In genomic region chr7:144838522-144839503, GRCm38 (mm10) we compare ENCODE assay signal across 9 mouse cellular contexts. TPM values are rescaled to one million over a fixed set of nuclear protein-coding genes. Genes with fewer than 3 reads are reported as not detected.
DNase-seq lines count a peak whose midpoint lies in the region; ATAC-seq and TF ChIP-seq lines count a peak whose summit lies in the region.
"Had no signal": no experiment of that assay in that cellular context is flagged by ENCODE, and none has a peak within 500 bp of the region (broad histone marks: within the 10 kb centered on the region; RNA-seq: fewer than 3 reads in every experiment).

No protein-coding gene starts in this region.

- DNase-seq in cerebellum, postnatal 14 days, result peak; percentile 22 to 33
- no peak for DNase-seq in cerebellum, postnatal 36 days
- DNase-seq in lung, postnatal 0 days (ENCODE audit: low spot score), result no peak
- no peak for DNase-seq in lung, postnatal 25 days (ENCODE audit: low spot score)
- peak; percentile 34 for DNase-seq in hindbrain, postnatal 0 days (ENCODE audit: low spot score)
- DNase-seq in midbrain, postnatal 0 days (ENCODE audit: low spot score), result peak; percentile 5
- DNase-seq in gastrocnemius, adult 18-20 months (ENCODE audit: low spot score), result no peak

- no peaks in the 10 kb centered on the region for H3K36me3 ChIP-seq in lung, postnatal 0 days (ENCODE audit: insufficient read depth, low read length)
- no peaks in the 10 kb centered on the region for H3K36me3 ChIP-seq in hindbrain, postnatal 0 days (ENCODE audit: insufficient read depth, low read length)
- no peaks in the 10 kb centered on the region for H3K36me3 ChIP-seq in midbrain, postnatal 0 days (ENCODE audit: insufficient read depth, low read length)

- H3K9ac ChIP-seq in lung, postnatal 0 days (replicated peaks; ENCODE audit: low read depth), result no peak overlapping the region
- peak overlapping the region; percentile 30; the same call in 1 of the 2 replicates for H3K9ac ChIP-seq in hindbrain, postnatal 0 days (replicated peaks; ENCODE audit: low read length)
- H3K9ac ChIP-seq in midbrain, postnatal 0 days (replicated peaks; ENCODE audit: low read length, poor library complexity, severe bottlenecking), result peak overlapping the region; percentile 19; the same call in 1 of the 2 replicates

- no peaks in the 10 kb centered on the region for H3K9me3 ChIP-seq in lung, postnatal 0 days (ENCODE audit: low read length)
- H3K9me3 ChIP-seq in hindbrain, postnatal 0 days (ENCODE audit: low read length), result no peaks in the 10 kb centered on the region
- no peaks in the 10 kb centered on the region for H3K9me3 ChIP-seq in midbrain, postnatal 0 days (ENCODE audit: low read length)

- H3K27me3 ChIP-seq in lung, postnatal 0 days (replicated peaks; ENCODE audit: insufficient read depth, low read length), result peaks cover 48% of the 10 kb centered on the region
- H3K27me3 ChIP-seq in hindbrain, postnatal 0 days (ENCODE audit: insufficient read depth, low read length), result peaks cover 34% of the 10 kb centered on the region
- H3K27me3 ChIP-seq in midbrain, postnatal 0 days (ENCODE audit: insufficient read depth, low read length), result peaks cover 57% of the 10 kb centered on the region

- peak overlapping the region; percentile 29; the same call in 1 of the 2 replicates for H3K4me3 ChIP-seq in lung, postnatal 0 days (ENCODE audit: low read depth, low read length)
- H3K4me3 ChIP-seq in hindbrain, postnatal 0 days (ENCODE audit: low read length), result peak overlapping the region; percentile 42
- H3K4me3 ChIP-seq in midbrain, postnatal 0 days (ENCODE audit: low read depth, low read length), result peak overlapping the region; percentile 43

- H3K4me2 ChIP-seq in lung, postnatal 0 days (replicated peaks; ENCODE audit: low read depth, low read length), result peak overlapping the region; percentile 41
- H3K4me2 ChIP-seq in hindbrain, postnatal 0 days (ENCODE audit: low read depth, low read length), result peak overlapping the region; percentile 60
- peak overlapping the region; percentile 65 for H3K4me2 ChIP-seq in midbrain, postnatal 0 days (ENCODE audit: low read depth, low read length, poor library complexity, severe bottlenecking)

- no peak; the same call in 1 of the 2 replicates for ATAC-seq in lung, postnatal 0 days
- ATAC-seq in hindbrain, postnatal 0 days, result peak; percentile 68; the same call in 1 of the 2 replicates
- no peak for ATAC-seq in midbrain, postnatal 0 days (ENCODE audit: low FRiP score)
- ATAC-seq in inflammation-experienced regulatory T-cells, adult 6 months, result no peak

- TF ChIP-seq EP300 in lung, postnatal 0 days (IDR thresholded peaks at IDR 0.05), result no peak

- peaks cover 6% of the 10 kb centered on the region; the same call in 1 of the 2 replicates for H3K4me1 ChIP-seq in lung, postnatal 0 days (ENCODE audit: insufficient read depth, low read depth, low read length)
- H3K4me1 ChIP-seq in hindbrain, postnatal 0 days (ENCODE audit: insufficient read depth, low read length), result no peaks in the 10 kb centered on the region
- H3K4me1 ChIP-seq in midbrain, postnatal 0 days (ENCODE audit: insufficient read depth, low read length), result peaks cover 5% of the 10 kb centered on the region; the same call in 1 of the 2 replicates

- no peak for TF ChIP-seq CTCF in lung, postnatal 0 days (IDR thresholded peaks at IDR 0.05)
- no peak for TF ChIP-seq CTCF in hindbrain, postnatal 0 days (IDR thresholded peaks at IDR 0.05; ENCODE audit: low read depth)
- TF ChIP-seq CTCF in midbrain, postnatal 0 days (IDR thresholded peaks at IDR 0.05), result no peak

- 2% methylated on average over 94 of the region's 94 CpGs for WGBS in lung, postnatal 0 days
- under 1% methylated on average over 94 of the region's 94 CpGs for WGBS in hindbrain, postnatal 0 days
- WGBS in midbrain, postnatal 0 days, result under 1% methylated on average over 93 of the region's 94 CpGs

- no peak overlapping the region for H3K27ac ChIP-seq in lung, postnatal 0 days (ENCODE audit: low read length)
- 0 out of 2 replicates have a peak overlapping the region, but pooled peaks have one; percentile 15 for H3K27ac ChIP-seq in hindbrain, postnatal 0 days
- H3K27ac ChIP-seq in midbrain, postnatal 0 days (ENCODE audit: low read depth, low read length), result no peak overlapping the region

RNA-seq across cellular contexts. Expression of gene Fgf3, which starts 0.9 kb away (rescaled TPM):
- not detected in 2 replicates for polyA plus RNA-seq in lung, postnatal 0 days (2015; fragmentation: Nextera tagmentation; extraction: Ambion mirVana)
- 30.0 and 34.4 TPM in 2 replicates for total RNA-seq in hindbrain, postnatal 0 days (2014; rRNA removed)
- polyA plus RNA-seq in hindbrain, postnatal 0 days (2015; fragmentation: Nextera tagmentation; extraction: Ambion mirVana), result 9.9 and 11.5 TPM in 2 replicates
- total RNA-seq in midbrain, postnatal 0 days (2014; rRNA removed), result 0.85 and 3.5 TPM in 2 replicates
- 0.33 and 1.2 TPM in 2 replicates for polyA plus RNA-seq in midbrain, postnatal 0 days (2015; fragmentation: Nextera tagmentation; extraction: Ambion mirVana)
- polyA plus RNA-seq in inflammation-experienced regulatory T-cells, adult 6 months (2017; shearing (Covaris generic)), result not detected
- not detected for total RNA-seq in gastrocnemius, adult 18-20 months (2021)
- polyA plus RNA-seq: gonadal fat pad, adult 2 months had no signal

RNA-seq across cellular contexts. Expression of gene Fgf4, which starts 8.4 kb away (rescaled TPM):
- not detected in 2 replicates for polyA plus RNA-seq in lung, postnatal 0 days (2015; fragmentation: Nextera tagmentation; extraction: Ambion mirVana)
- not detected in 2 replicates for total RNA-seq in hindbrain, postnatal 0 days (2014; rRNA removed)
- polyA plus RNA-seq in hindbrain, postnatal 0 days (2015; fragmentation: Nextera tagmentation; extraction: Ambion mirVana), result not detected in 2 replicates
- total RNA-seq in midbrain, postnatal 0 days (2014; rRNA removed), result not detected in 2 replicates
- not detected in 2 replicates for polyA plus RNA-seq in midbrain, postnatal 0 days (2015; fragmentation: Nextera tagmentation; extraction: Ambion mirVana)
- not detected for polyA plus RNA-seq in inflammation-experienced regulatory T-cells, adult 6 months (2017; shearing (Covaris generic))
- total RNA-seq in gastrocnemius, adult 18-20 months (2021), result not detected
- polyA plus RNA-seq: gonadal fat pad, adult 2 months had no signal

RNA-seq across cellular contexts. Expression of gene Fgf15, which starts 57.5 kb away (rescaled TPM):
- not detected in 2 replicates for polyA plus RNA-seq in lung, postnatal 0 days (2015; fragmentation: Nextera tagmentation; extraction: Ambion mirVana)
- 9.9 and 11.3 TPM in 2 replicates for total RNA-seq in hindbrain, postnatal 0 days (2014; rRNA removed)
- polyA plus RNA-seq in hindbrain, postnatal 0 days (2015; fragmentation: Nextera tagmentation; extraction: Ambion mirVana), result 9.1 and 9.4 TPM in 2 replicates
- 7.9 and 9.3 TPM in 2 replicates for total RNA-seq in midbrain, postnatal 0 days (2014; rRNA removed)
- polyA plus RNA-seq in midbrain, postnatal 0 days (2015; fragmentation: Nextera tagmentation; extraction: Ambion mirVana), result 3.8 and 5.1 TPM in 2 replicates
- polyA plus RNA-seq in inflammation-experienced regulatory T-cells, adult 6 months (2017; shearing (Covaris generic)), result not detected
- total RNA-seq in gastrocnemius, adult 18-20 months (2021), result not detected

Comparison
In these comparisons a context has a peak if more than half of its experiments do, and no peak if none do; other contexts are left out.
1. DNase-seq: peak in cerebellum, postnatal 14 days (2 of 2), hindbrain, postnatal 0 days (single experiment) and midbrain, postnatal 0 days (single experiment); none in cerebellum, postnatal 36 days (0 of 2), lung, postnatal 0 days (single experiment), lung, postnatal 25 days (single experiment) and gastrocnemius, adult 18-20 months (single experiment).
2. Peak in every context shown above with its lines, with median percentiles within 50 percentile points of each other: H3K4me2 ChIP-seq and H3K4me3 ChIP-seq.